Mouse (Mus musculus): ENCODE measurements around the gene Tmem43.
"Not testable (repeated sequence)": the region's sequence is repeated elsewhere in the genome, so short reads cannot be mapped to it uniquely, and the experiment has no call there.

The Tmem43 gene

GRCm38 (mm10) chr6:91472868-91473804 lies at the start of gene Tmem43, which contains the start of gene Chchd4:
Tmem43 (plus strand) TSS chr6:91473703.
Chchd4 (minus strand) TSS chr6:91473546.
- DNase-seq (ENCODE audit: low spot score), result peak; percentile 99

- no peak for DNase-seq (ENCODE audit: low spot score)
Observed at GRCm38 (mm10) chr6:91424151-91424550, 49.4 kb upstream of the Tmem43 start.

- DNase-seq (ENCODE audit: low spot score), result peak; percentile 88
Observed at GRCm38 (mm10) chr6:91440474-91441144, 32.9 kb upstream of the Tmem43 start.

GRCm38 (mm10) chr6:91441145-91441662 lies 32.3 kb upstream of the Tmem43 start:
- no peak for DNase-seq (ENCODE audit: low spot score)

GRCm38 (mm10) chr6:91445316-91445715 lies 28.2 kb upstream of the Tmem43 start:
- no peak for DNase-seq (ENCODE audit: low spot score)

GRCm38 (mm10) chr6:91449472-91450225 lies 23.9 kb upstream of the Tmem43 start:
- DNase-seq (ENCODE audit: low spot score), result no peak

GRCm38 (mm10) chr6:91452056-91452455 lies 21.4 kb upstream of the Tmem43 start:
- DNase-seq (ENCODE audit: low spot score), result no peak

GRCm38 (mm10) chr6:91454546-91454945 lies 19.0 kb upstream of the Tmem43 start:
- no peak for DNase-seq (ENCODE audit: low spot score)

- DNase-seq (ENCODE audit: low spot score), result no peak
Observed at GRCm38 (mm10) chr6:91459471-91459870, 14.0 kb upstream of the Tmem43 start.

GRCm38 (mm10) chr6:91465756-91466155 lies 7.7 kb upstream of the Tmem43 start:
- DNase-seq (ENCODE audit: low spot score), result no peak

- no peak for DNase-seq (ENCODE audit: low spot score)
Observed at GRCm38 (mm10) chr6:91467106-91467505, 6.4 kb upstream of the Tmem43 start.

GRCm38 (mm10) chr6:91470712-91471111 lies 2.8 kb upstream of the Tmem43 start:
- no peak for DNase-seq (ENCODE audit: low spot score)

- DNase-seq (ENCODE audit: low spot score), result not testable (repeated sequence)
Observed at GRCm38 (mm10) chr6:91471427-91471826, 2.1 kb upstream of the Tmem43 start.

- no peak for DNase-seq (ENCODE audit: low spot score)
Observed at GRCm38 (mm10) chr6:91472319-91472718, 1.2 kb upstream of the Tmem43 start.

- DNase-seq (ENCODE audit: low spot score), result no peak
Observed at GRCm38 (mm10) chr6:91473805-91474440, 420 bp downstream of the Tmem43 start.

- DNase-seq (ENCODE audit: low spot score), result no peak
Observed at GRCm38 (mm10) chr6:91474441-91475190, 1.1 kb downstream of the Tmem43 start.

- DNase-seq (ENCODE audit: low spot score), result no peak
Observed at GRCm38 (mm10) chr6:91476541-91476940, 3.0 kb downstream of the Tmem43 start.

GRCm38 (mm10) chr6:91483371-91483770 lies 9.9 kb downstream of the Tmem43 start:
- DNase-seq (ENCODE audit: low spot score), result no peak

GRCm38 (mm10) chr6:91486736-91487453 lies 13.4 kb downstream of the Tmem43 start:
- DNase-seq (ENCODE audit: low spot score), result no peak
